Mouse (Mus musculus): ENCODE data around the gene Ppp6r2. TPM values are rescaled to one million over a fixed set of nuclear protein-coding genes. Genes with fewer than 3 reads are reported as not detected.
A peak's percentile ranks its signal among the peaks of the same experiment; 100 is the strongest.

The Ppp6r2 gene
- polyA plus RNA-seq, 1 experiment from 2014 or later = 92.7 TPM

GRCm38 (mm10) chr15:89180081-89180541 is 31.2 kb upstream of the Ppp6r2 start:
- peak; percentile 16 for ATAC-seq (ENCODE audit: low read depth)
- H3K4me3 ChIP-seq (ENCODE audit: low read depth, low read length) = peak overlapping the region; percentile 78
- no peaks in the 10 kb centered on the region for H3K9me3 ChIP-seq (ENCODE audit: control insufficient read depth, low read length)
- H3K27ac ChIP-seq (ENCODE audit: low read depth, low read length) = peak overlapping the region; percentile 91
- under 1% methylated on average over 26 of the region's 26 CpGs for WGBS
- H3K27me3 ChIP-seq (ENCODE audit: control insufficient read depth, insufficient read depth, low read length) = no peaks in the 10 kb centered on the region
- peak overlapping the region; percentile 68 for H3K4me2 ChIP-seq (ENCODE audit: low read depth, low read length)
- H3K9ac ChIP-seq (replicated peaks; ENCODE audit: low read depth, low read length) = peak overlapping the region; percentile 92
- no peaks in the 10 kb centered on the region for H3K36me3 ChIP-seq (ENCODE audit: control insufficient read depth, insufficient read depth, low read length)
- peaks cover 35% of the 10 kb centered on the region for H3K4me1 ChIP-seq (ENCODE audit: control insufficient read depth, insufficient read depth, low read length)

- ATAC-seq (ENCODE audit: low read depth) = peak; percentile 89
- peaks cover 33% of the 10 kb centered on the region for H3K4me1 ChIP-seq (ENCODE audit: control insufficient read depth, insufficient read depth, low read length)
- under 1% methylated on average over 34 of the region's 72 CpGs for WGBS
Observed at GRCm38 (mm10) chr15:89180571-89181229, 30.7 kb upstream of the Ppp6r2 start, which contains the start of gene Plxnb2. Gene Plxnb2, minus strand, starts transcription at chr15:89180788.

GRCm38 (mm10) chr15:89181561-89182270 is 29.6 kb upstream of the Ppp6r2 start:
- peak overlapping the region; percentile 68; the same call in 1 of the 2 replicates for H3K4me2 ChIP-seq (ENCODE audit: low read depth, low read length)
- H3K36me3 ChIP-seq (ENCODE audit: control insufficient read depth, insufficient read depth, low read length) = peaks cover 6% of the 10 kb centered on the region
- H3K27ac ChIP-seq (ENCODE audit: low read depth, low read length) = no peak overlapping the region
- 77% methylated on average over 10 of the region's 10 CpGs for WGBS
- no peak overlapping the region for H3K9ac ChIP-seq (replicated peaks; ENCODE audit: low read depth, low read length)
- no peaks in the 10 kb centered on the region for H3K9me3 ChIP-seq (ENCODE audit: control insufficient read depth, low read length)
- peaks cover 26% of the 10 kb centered on the region for H3K4me1 ChIP-seq (ENCODE audit: control insufficient read depth, insufficient read depth, low read length)
- ATAC-seq (ENCODE audit: low read depth) = no peak
- H3K27me3 ChIP-seq (ENCODE audit: control insufficient read depth, insufficient read depth, low read length) = no peaks in the 10 kb centered on the region
- H3K4me3 ChIP-seq (ENCODE audit: low read depth, low read length) = peak overlapping the region; percentile 78; the same call in 1 of the 2 replicates

More at GRCm38 (mm10) chr15:89180571-89181229, 30.7 kb upstream of the Ppp6r2 start, which contains the start of gene Plxnb2:
- Histone ChIP-seq H3K36me3 (ENCODE audit: control insufficient read depth, insufficient read depth, low read length) (no peaks in the 10 kb centered on the region; the same call in 1 of the 2 replicates), H3K4me3 (ENCODE audit: low read depth, low read length) (peak within 1 kb of the TSS; percentile 78), H3K27me3 (ENCODE audit: control insufficient read depth, insufficient read depth, low read length) (no peaks in the 10 kb centered on the region), H3K9ac (replicated peaks; ENCODE audit: low read depth, low read length) (peak within 1 kb of the TSS; percentile 92), H3K27ac (ENCODE audit: low read depth, low read length) (peak within 1 kb of the TSS; percentile 91), H3K4me2 (ENCODE audit: low read depth, low read length) (peak within 1 kb of the TSS; percentile 68), H3K9me3 (ENCODE audit: control insufficient read depth, low read length) (no peaks in the 10 kb centered on the region)

GRCm38 (mm10) chr15:89182328-89182741 is 29.0 kb upstream of the Ppp6r2 start:
- Histone ChIP-seq H3K4me3 (ENCODE audit: low read depth, low read length) (no peak overlapping the region), H3K36me3 (ENCODE audit: control insufficient read depth, insufficient read depth, low read length) (peaks cover 12% of the 10 kb centered on the region), H3K9ac (replicated peaks; ENCODE audit: low read depth, low read length) (no peak overlapping the region), H3K4me1 (ENCODE audit: control insufficient read depth, insufficient read depth, low read length) (peaks cover 20% of the 10 kb centered on the region), H3K27me3 (ENCODE audit: control insufficient read depth, insufficient read depth, low read length) (no peaks in the 10 kb centered on the region), H3K27ac (ENCODE audit: low read depth, low read length) (no peak overlapping the region), H3K9me3 (ENCODE audit: control insufficient read depth, low read length) (no peaks in the 10 kb centered on the region), H3K4me2 (ENCODE audit: low read depth, low read length) (no peak overlapping the region)
- ATAC-seq (ENCODE audit: low read depth) = no peak
- WGBS = 41% methylated on average over 6 of the region's 6 CpGs

GRCm38 (mm10) chr15:89182842-89183241 is 28.5 kb upstream of the Ppp6r2 start:
- H3K27ac ChIP-seq (ENCODE audit: low read depth, low read length) = no peak overlapping the region
- H3K4me1 ChIP-seq (ENCODE audit: control insufficient read depth, insufficient read depth, low read length) = peaks cover 15% of the 10 kb centered on the region
- no peak overlapping the region for H3K4me2 ChIP-seq (ENCODE audit: low read depth, low read length)
- no peak overlapping the region for H3K4me3 ChIP-seq (ENCODE audit: low read depth, low read length)
- 59% methylated on average over 5 of the region's 5 CpGs for WGBS
- H3K27me3 ChIP-seq (ENCODE audit: control insufficient read depth, insufficient read depth, low read length) = no peaks in the 10 kb centered on the region
- no peak for ATAC-seq (ENCODE audit: low read depth)
- no peaks in the 10 kb centered on the region for H3K9me3 ChIP-seq (ENCODE audit: control insufficient read depth, low read length)
- no peak overlapping the region for H3K9ac ChIP-seq (replicated peaks; ENCODE audit: low read depth, low read length)
- peaks cover 13% of the 10 kb centered on the region for H3K36me3 ChIP-seq (ENCODE audit: control insufficient read depth, insufficient read depth, low read length)

- ATAC-seq (ENCODE audit: low read depth) = no peak
- WGBS = 48% methylated on average over 5 of the region's 5 CpGs
- no peak overlapping the region for H3K4me3 ChIP-seq (ENCODE audit: low read depth, low read length)
- H3K36me3 ChIP-seq (ENCODE audit: control insufficient read depth, insufficient read depth, low read length) = peaks cover 17% of the 10 kb centered on the region
- H3K27me3 ChIP-seq (ENCODE audit: control insufficient read depth, insufficient read depth, low read length) = no peaks in the 10 kb centered on the region
- H3K27ac ChIP-seq (ENCODE audit: low read depth, low read length) = no peak overlapping the region
- H3K9ac ChIP-seq (replicated peaks; ENCODE audit: low read depth, low read length) = no peak overlapping the region
- H3K9me3 ChIP-seq (ENCODE audit: control insufficient read depth, low read length) = no peaks in the 10 kb centered on the region
- H3K4me1 ChIP-seq (ENCODE audit: control insufficient read depth, insufficient read depth, low read length) = no peaks in the 10 kb centered on the region; the same call in 1 of the 2 replicates
- H3K4me2 ChIP-seq (ENCODE audit: low read depth, low read length) = no peak overlapping the region
Observed at GRCm38 (mm10) chr15:89184141-89184936, 27.0 kb upstream of the Ppp6r2 start.

- H3K9me3 ChIP-seq (ENCODE audit: control insufficient read depth, low read length) = no peaks in the 10 kb centered on the region
- WGBS = 74% methylated on average over 5 of the region's 5 CpGs
- no peak overlapping the region for H3K4me3 ChIP-seq (ENCODE audit: low read depth, low read length)
- ATAC-seq (ENCODE audit: low read depth) = no peak
- no peak overlapping the region for H3K27ac ChIP-seq (ENCODE audit: low read depth, low read length)
- no peaks in the 10 kb centered on the region; the same call in 1 of the 2 replicates for H3K4me1 ChIP-seq (ENCODE audit: control insufficient read depth, insufficient read depth, low read length)
- H3K36me3 ChIP-seq (ENCODE audit: control insufficient read depth, insufficient read depth, low read length) = peaks cover 21% of the 10 kb centered on the region
- H3K9ac ChIP-seq (replicated peaks; ENCODE audit: low read depth, low read length) = no peak overlapping the region
- no peaks in the 10 kb centered on the region for H3K27me3 ChIP-seq (ENCODE audit: control insufficient read depth, insufficient read depth, low read length)
- H3K4me2 ChIP-seq (ENCODE audit: low read depth, low read length) = no peak overlapping the region
Observed at GRCm38 (mm10) chr15:89184937-89185227, 26.5 kb upstream of the Ppp6r2 start.

GRCm38 (mm10) chr15:89195261-89195681 is 16.1 kb upstream of the Ppp6r2 start:
- peaks cover 6% of the 10 kb centered on the region for H3K4me1 ChIP-seq (ENCODE audit: control insufficient read depth, insufficient read depth, low read length)
- H3K9me3 ChIP-seq (ENCODE audit: control insufficient read depth, low read length) = no peaks in the 10 kb centered on the region
- peak overlapping the region; percentile 79 for H3K4me2 ChIP-seq (ENCODE audit: low read depth, low read length)
- peak overlapping the region; percentile 98; the same call in 1 of the 2 replicates for H3K9ac ChIP-seq (replicated peaks; ENCODE audit: low read depth, low read length)
- no peak for ATAC-seq (ENCODE audit: low read depth)
- H3K27me3 ChIP-seq (ENCODE audit: control insufficient read depth, insufficient read depth, low read length) = no peaks in the 10 kb centered on the region
- H3K36me3 ChIP-seq (ENCODE audit: control insufficient read depth, insufficient read depth, low read length) = 0 out of 2 replicates have a peak, but pooled peaks cover 2% of the 10 kb centered on the region
- 34% methylated on average over 6 of the region's 6 CpGs for WGBS
- peak overlapping the region; percentile 98 for H3K27ac ChIP-seq (ENCODE audit: low read depth, low read length)
- peak overlapping the region; percentile 93 for H3K4me3 ChIP-seq (ENCODE audit: low read depth, low read length)
